Mouse (Mus musculus): ENCODE results near the gene Exo5. TPM values are rescaled to one million over a fixed set of nuclear protein-coding genes. Genes with fewer than 3 reads are reported as not detected.

Gene Exo5
- polyA plus RNA-seq (2011; ENCODE audit: insufficient read depth, insufficient read length, low replicate concordance, missing spikeins): 7.2 and 12.4 TPM in 2 replicates

- peak; percentile 94 for TF ChIP-seq POLR2A (IDR thresholded peaks at IDR 0.05; ENCODE audit: borderline replicate concordance, control insufficient read depth, low read depth, low read length)
- TF ChIP-seq CTCF (IDR thresholded peaks at IDR 0.05; ENCODE audit: control insufficient read depth, insufficient read depth, low read length): no peak
- under 1% methylated on average over 33 of the region's 33 CpGs for WGBS
- H3K4me1 ChIP-seq (ENCODE audit: control insufficient read depth, insufficient read depth, low read length): no peaks in the 10 kb centered on the region; the same call in 1 of the 2 replicates
- H3K27ac ChIP-seq (ENCODE audit: control insufficient read depth, insufficient read depth, low read depth, low read length, poor library complexity): peak within 1 kb of the TSS; percentile 80
- peak within 1 kb of the TSS; percentile 98 for H3K4me3 ChIP-seq (replicated peaks; ENCODE audit: control insufficient read depth, low read depth, low read length)
Observed at GRCm38 (mm10) chr4:120924554-120925299, at the start of gene Exo5. Exo5 (minus strand) TSS chr4:120925017.

GRCm38 (mm10) chr4:120971842-120972241 lies 47.0 kb upstream of the Exo5 start:
- TF ChIP-seq CTCF (IDR thresholded peaks at IDR 0.05; ENCODE audit: control insufficient read depth, insufficient read depth, low read length) (no peak), POLR2A (IDR thresholded peaks at IDR 0.05; ENCODE audit: borderline replicate concordance, control insufficient read depth, low read depth, low read length) (no peak)
- Histone ChIP-seq H3K27ac (ENCODE audit: control insufficient read depth, insufficient read depth, low read depth, low read length, poor library complexity) (no peak overlapping the region), H3K4me3 (replicated peaks; ENCODE audit: control insufficient read depth, low read depth, low read length) (no peak overlapping the region), H3K4me1 (ENCODE audit: control insufficient read depth, insufficient read depth, low read length) (peaks cover 2% of the 10 kb centered on the region)
- WGBS: 90% methylated on average over 8 of the region's 8 CpGs

- WGBS: 80% methylated on average over 5 of the region's 5 CpGs
- TF ChIP-seq POLR2A (IDR thresholded peaks at IDR 0.05; ENCODE audit: borderline replicate concordance, control insufficient read depth, low read depth, low read length) (no peak), CTCF (IDR thresholded peaks at IDR 0.05; ENCODE audit: control insufficient read depth, insufficient read depth, low read length) (peak; percentile 59)
Observed at GRCm38 (mm10) chr4:120969382-120970146, 44.7 kb upstream of the Exo5 start.

GRCm38 (mm10) chr4:120968486-120968885 lies 43.7 kb upstream of the Exo5 start:
- no peak for TF ChIP-seq POLR2A (IDR thresholded peaks at IDR 0.05; ENCODE audit: borderline replicate concordance, control insufficient read depth, low read depth, low read length)
- no peak for TF ChIP-seq CTCF (IDR thresholded peaks at IDR 0.05; ENCODE audit: control insufficient read depth, insufficient read depth, low read length)
- 87% methylated on average over 9 of the region's 9 CpGs for WGBS
- Histone ChIP-seq H3K27ac (ENCODE audit: control insufficient read depth, insufficient read depth, low read depth, low read length, poor library complexity) (no peak overlapping the region), H3K4me3 (replicated peaks; ENCODE audit: control insufficient read depth, low read depth, low read length) (no peak overlapping the region), H3K4me1 (ENCODE audit: control insufficient read depth, insufficient read depth, low read length) (no peaks in the 10 kb centered on the region)

More at GRCm38 (mm10) chr4:120969382-120970146, 44.7 kb upstream of the Exo5 start:
- Histone ChIP-seq H3K4me1 (ENCODE audit: control insufficient read depth, insufficient read depth, low read length) (no peaks in the 10 kb centered on the region), H3K27ac (ENCODE audit: control insufficient read depth, insufficient read depth, low read depth, low read length, poor library complexity) (no peak overlapping the region), H3K4me3 (replicated peaks; ENCODE audit: control insufficient read depth, low read depth, low read length) (no peak overlapping the region)

DNA sequence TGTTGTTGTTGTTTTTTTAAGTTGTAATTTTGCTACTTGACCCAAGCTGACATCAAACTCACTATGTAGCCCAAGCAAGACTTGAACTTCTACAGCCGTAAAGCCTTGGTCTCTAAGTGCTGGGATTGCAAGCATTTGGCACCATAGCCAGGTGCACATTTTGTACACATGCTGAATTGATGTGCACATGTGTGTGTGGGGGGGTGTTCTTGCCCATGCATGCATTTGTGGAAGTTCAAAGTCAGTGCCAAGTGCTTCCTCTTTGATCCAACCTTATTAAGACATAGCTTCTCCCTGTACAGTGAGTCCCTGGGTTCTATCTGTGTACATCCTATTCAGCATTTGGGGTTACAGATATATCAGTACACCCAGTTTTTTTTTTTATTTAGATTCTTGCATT lies 30.8 kb upstream of the Exo5 start:
- no peaks in the 10 kb centered on the region; the same call in 1 of the 2 replicates for H3K4me1 ChIP-seq (ENCODE audit: control insufficient read depth, insufficient read depth, low read length)
- WGBS: 83% methylated on average over 1 of the region's 1 CpGs
- H3K27ac ChIP-seq (ENCODE audit: control insufficient read depth, insufficient read depth, low read depth, low read length, poor library complexity): no peak overlapping the region
- TF ChIP-seq CTCF (IDR thresholded peaks at IDR 0.05; ENCODE audit: control insufficient read depth, insufficient read depth, low read length) (no peak), POLR2A (IDR thresholded peaks at IDR 0.05; ENCODE audit: borderline replicate concordance, control insufficient read depth, low read depth, low read length) (no peak)
- H3K4me3 ChIP-seq (replicated peaks; ENCODE audit: control insufficient read depth, low read depth, low read length): no peak overlapping the region

GRCm38 (mm10) chr4:120953667-120954066 lies 28.9 kb upstream of the Exo5 start:
- H3K4me3 ChIP-seq (replicated peaks; ENCODE audit: control insufficient read depth, low read depth, low read length): no peak overlapping the region
- no peak for TF ChIP-seq POLR2A (IDR thresholded peaks at IDR 0.05; ENCODE audit: borderline replicate concordance, control insufficient read depth, low read depth, low read length)
- TF ChIP-seq CTCF (IDR thresholded peaks at IDR 0.05; ENCODE audit: control insufficient read depth, insufficient read depth, low read length): no peak
- no peak overlapping the region for H3K27ac ChIP-seq (ENCODE audit: control insufficient read depth, insufficient read depth, low read depth, low read length, poor library complexity)
- H3K4me1 ChIP-seq (ENCODE audit: control insufficient read depth, insufficient read depth, low read length): no peaks in the 10 kb centered on the region; the same call in 1 of the 2 replicates
- WGBS: 74% methylated on average over 1 of the region's 1 CpGs

- Histone ChIP-seq H3K27ac (ENCODE audit: control insufficient read depth, insufficient read depth, low read depth, low read length, poor library complexity) (no peak overlapping the region), H3K4me3 (replicated peaks; ENCODE audit: control insufficient read depth, low read depth, low read length) (no peak overlapping the region), H3K4me1 (ENCODE audit: control insufficient read depth, insufficient read depth, low read length) (no peaks in the 10 kb centered on the region; the same call in 1 of the 2 replicates)
- TF ChIP-seq CTCF (IDR thresholded peaks at IDR 0.05; ENCODE audit: control insufficient read depth, insufficient read depth, low read length): no peak
- TF ChIP-seq POLR2A (IDR thresholded peaks at IDR 0.05; ENCODE audit: borderline replicate concordance, control insufficient read depth, low read depth, low read length): no peak
- WGBS: 48% methylated on average over 4 of the region's 4 CpGs
Observed at GRCm38 (mm10) chr4:120953038-120953437, 28.2 kb upstream of the Exo5 start.

DNA sequence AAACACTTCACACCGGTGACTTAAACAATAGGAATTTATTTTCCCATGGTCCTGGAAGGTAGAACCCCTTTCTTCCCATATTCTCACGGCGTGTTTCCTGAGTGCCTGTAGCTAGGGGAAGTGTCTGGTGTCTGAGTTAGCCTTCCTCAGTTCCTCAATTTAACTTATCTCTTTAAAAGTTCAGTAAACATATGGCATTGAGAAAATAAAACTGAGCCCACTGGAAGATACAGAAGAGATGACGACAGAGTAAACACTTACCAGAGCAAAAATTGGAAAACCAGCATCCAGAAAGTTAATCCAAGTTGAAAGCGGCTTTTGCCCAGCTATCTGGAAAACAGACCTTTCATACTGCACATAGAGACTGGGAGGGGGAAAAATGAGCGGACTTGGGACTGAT lies 27.3 kb upstream of the Exo5 start:
- Histone ChIP-seq H3K27ac (ENCODE audit: control insufficient read depth, insufficient read depth, low read depth, low read length, poor library complexity) (no peak overlapping the region; the same call in 1 of the 2 replicates), H3K4me1 (ENCODE audit: control insufficient read depth, insufficient read depth, low read length) (no peaks in the 10 kb centered on the region; the same call in 1 of the 2 replicates), H3K4me3 (replicated peaks; ENCODE audit: control insufficient read depth, low read depth, low read length) (peak overlapping the region; percentile 46)
- TF ChIP-seq POLR2A (IDR thresholded peaks at IDR 0.05; ENCODE audit: borderline replicate concordance, control insufficient read depth, low read depth, low read length): no peak
- TF ChIP-seq CTCF (IDR thresholded peaks at IDR 0.05; ENCODE audit: control insufficient read depth, insufficient read depth, low read length): no peak
- WGBS: 10% methylated on average over 6 of the region's 6 CpGs
